Mouse (Mus musculus) spleen, adult 2 months (tissue): ENCODE measurements around the gene Arhgap44. TPM values are rescaled to one million over a fixed set of nuclear protein-coding genes. Genes with fewer than 3 reads are reported as not detected.

Experiments
- DNase-seq, 2 experiments: peaks; one replicate each; pipeline versions ENCODE4 v3.0.0 to v3.0.0-alpha.2; 2012 to 2021; ENCODE audit warnings: low spot score in 2 of 2, low read depth in 1 of 2
- H3K27ac ChIP-seq: fragments of 200-500 bp; 2 replicates; pipeline ENCODE4 v1.5.1; 2012; ENCODE audit warnings: low read length, inconsistent platforms; ENCODE audit not compliant: insufficient read depth
- H3K27me3 ChIP-seq: fragments of 200-500 bp; 2 replicates; pipeline ENCODE4 v1.6.1; 2012; ENCODE audit warnings: mild to moderate bottlenecking, moderate library complexity, low read length, inconsistent platforms; ENCODE audit not compliant: control insufficient read depth, insufficient read depth
- H3K36me3 ChIP-seq: fragments of 200-500 bp; 2 replicates; pipeline ENCODE4 v1.6.1; 2012; ENCODE audit warnings: mild to moderate bottlenecking, low read length, inconsistent platforms; ENCODE audit not compliant: control insufficient read depth, insufficient read depth
- H3K4me1 ChIP-seq: fragments of 200-500 bp; 2 replicates; pipeline ENCODE4 v1.6.1; 2011; ENCODE audit warnings: inconsistent platforms; ENCODE audit not compliant: control insufficient read depth, insufficient read depth, insufficient read length
- H3K4me3 ChIP-seq: fragments of 200-500 bp; 2 replicates; pipeline ENCODE4 v1.5.1; 2011; ENCODE audit warnings: mild to moderate bottlenecking, inconsistent platforms; ENCODE audit not compliant: insufficient read depth, insufficient read length; ENCODE audit errors: extremely low read depth
- CTCF ChIP-seq: fragments of 200-500 bp; IDR thresholded peaks from 2 replicates; pipeline ENCODE4 v1.5.1; 2011; ENCODE audit warnings: mild to moderate bottlenecking, inconsistent platforms; ENCODE audit not compliant: insufficient read depth, insufficient read length, insufficient replicate concordance; ENCODE audit errors: extremely low read depth
- POLR2A ChIP-seq: fragments of 200-500 bp; IDR thresholded peaks from 2 replicates; pipeline ENCODE4 v1.6.1; 2011; ENCODE audit warnings: low read depth, low read length, inconsistent platforms
- WGBS: fragments of 180-500 bp; shearing (Covaris S2); methylation state at CpG from one replicate; pipeline ENCODE4 v1.1.7; 2018; 5-methylcytosine and 5-hydroxymethylcytosine counted together
- polyA plus RNA-seq: library from polyadenylated mRNA; depleted of rRNA; stranded (reverse); fragments of >200 nt; gene quantifications from 2 replicates; pipeline ENCODE4 v1.2.3, GENCODE M21; 2012; rRNA removed

Gene Arhgap44
- polyA plus RNA-seq, 1 experiment: 0.35 TPM

DNA sequence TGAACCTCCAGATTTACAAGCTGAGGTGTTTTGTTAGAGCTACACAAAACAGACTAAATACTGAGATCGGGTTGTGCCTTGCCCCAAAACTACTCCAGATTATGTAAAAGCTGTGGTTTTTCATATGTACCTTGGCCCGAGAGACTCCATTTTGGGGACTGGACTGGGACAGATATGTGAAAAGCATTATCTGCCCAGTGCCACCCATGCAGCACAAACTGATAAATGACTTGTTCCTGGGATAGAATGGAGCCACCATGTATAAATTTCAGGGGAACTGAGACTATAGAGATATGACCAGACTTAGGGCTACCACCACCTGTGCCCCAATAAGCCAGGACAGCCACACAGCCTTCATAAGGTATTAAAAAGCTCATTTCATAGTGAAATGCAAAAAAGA lies 200.1 kb downstream of the Arhgap44 start:
- Histone ChIP-seq H3K27ac (no peak overlapping the region), H3K4me1 (no peaks in the 10 kb centered on the region), H3K4me3 (no peak overlapping the region), H3K27me3 (no peaks in the 10 kb centered on the region), H3K36me3 (no peaks in the 10 kb centered on the region)
- TF ChIP-seq CTCF: no peak
- TF ChIP-seq POLR2A: no peak
- DNase-seq: no peak
- WGBS: 83% methylated on average over 2 of the region's 2 CpGs

DNA sequence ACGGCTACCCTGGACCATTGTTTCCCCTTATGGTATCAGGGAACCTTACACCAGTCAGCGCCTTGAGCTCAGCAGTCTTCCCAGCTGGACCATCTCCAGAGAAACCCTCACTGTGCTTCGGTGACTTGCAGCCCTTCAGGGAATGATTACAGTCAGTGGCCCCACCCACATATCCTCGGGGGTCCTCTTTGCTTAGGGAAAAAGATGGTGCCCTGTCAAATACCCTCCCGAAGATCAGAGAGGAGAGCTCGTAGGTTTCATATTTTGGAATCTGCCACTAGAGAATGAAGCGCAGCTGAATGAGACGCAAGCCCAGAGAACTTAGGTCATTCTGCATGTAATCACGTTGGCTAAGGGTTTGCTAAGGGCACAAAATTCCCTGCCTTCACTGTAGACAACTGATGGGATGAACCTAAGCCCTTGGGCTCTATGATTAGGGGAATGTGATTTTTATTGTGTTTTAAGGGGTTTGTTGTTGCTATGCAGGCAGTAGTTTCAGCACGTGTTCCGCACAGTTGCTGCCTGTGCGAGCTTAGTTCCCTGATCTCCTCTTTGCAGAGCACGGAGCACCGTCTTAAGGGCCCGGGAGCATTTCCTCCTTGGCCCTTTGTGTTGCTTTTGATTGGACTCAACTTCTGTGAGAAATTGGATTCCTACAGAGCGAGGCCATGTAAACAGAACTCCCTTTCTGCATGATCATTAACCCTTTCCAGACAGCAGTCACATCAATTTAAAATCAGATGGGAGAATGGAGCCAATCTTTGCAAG lies 205.6 kb downstream of the Arhgap44 start:
- no peaks in the 10 kb centered on the region for H3K4me1 ChIP-seq
- TF ChIP-seq POLR2A (no peak), CTCF (no peak)
- DNase-seq: no peak
- H3K27ac ChIP-seq: no peak overlapping the region
- WGBS: 20% methylated on average over 16 of the region's 16 CpGs
- no peak overlapping the region for H3K4me3 ChIP-seq
- no peaks in the 10 kb centered on the region for H3K27me3 ChIP-seq
- H3K36me3 ChIP-seq: no peaks in the 10 kb centered on the region

Other genes with a start within 250 kb of the Arhgap44 start
- gene Elac2, start 183.9 kb downstream of the Arhgap44 start, polyA plus RNA-seq: 12.0 and 15.5 TPM in 2 replicates
- not detected in 2 replicates for gene 1700086D15Rik, start 3.1 kb downstream of the Arhgap44 start, polyA plus RNA-seq
- gene Myocd, start 107.0 kb upstream of the Arhgap44 start, polyA plus RNA-seq: 0.45 and 0.48 TPM in 2 replicates